Comparison of ENCODE assay signal across 9 mouse cellular contexts in genomic region chr4:33248915-33249314, GRCm38 (mm10). TPM values are rescaled to one million over a fixed set of nuclear protein-coding genes. Genes with fewer than 3 reads are reported as not detected.
A peak's percentile ranks its signal among the peaks of the same experiment; 100 is the strongest.
DNase-seq lines count a peak whose midpoint lies in the region; ATAC-seq and TF ChIP-seq lines count a peak whose summit lies in the region.
"Had no signal": no experiment of that assay in that cellular context is flagged by ENCODE, and none has a peak within 500 bp of the region (broad histone marks: within the 10 kb centered on the region; RNA-seq: fewer than 3 reads in every experiment).

No protein-coding gene starts in this region.

- peak overlapping the region; percentile 60 for H3K4me2 ChIP-seq in forebrain, embryonic 12.5 days

- TF ChIP-seq POLR2A in olfactory bulb, adult 2 months (IDR thresholded peaks at IDR 0.05; ENCODE audit: insufficient read depth, low read depth, low read length), result no peak

- intact Hi-C loops in gastrocnemius, adult 2 months (cut with DNase I), result loop anchor here (5.0 to 10.0 kb wide), 2 partner anchors 43 to 634 kb away; partner anchors contain the start of genes Casp8ap2 and Pnrc1

- no peak overlapping the region; the same call in 1 of the 2 replicates for H3K9ac ChIP-seq in ES-E14 (ENCODE audit: insufficient read depth, low read depth, low read length, poor library complexity, severe bottlenecking)
- H3K9ac ChIP-seq in forebrain, embryonic 12.5 days, result peak overlapping the region; percentile 94

- no peak for DNase-seq in gastrocnemius, adult 2 months
- no peak for DNase-seq in gastrocnemius, adult 18-20 months (ENCODE audit: low spot score)
- DNase-seq in ES-E14 (ENCODE audit: low read depth, low spot score), result no peak
- DNase-seq in kidney, postnatal 25 days, result peak; percentile 39 to 61

- H3K36me3 ChIP-seq in ES-E14 (ENCODE audit: control insufficient read depth, insufficient read depth, low read length, poor library complexity, severe bottlenecking), result peaks cover 3% of the 10 kb centered on the region
- H3K36me3 ChIP-seq in forebrain, embryonic 12.5 days (replicated peaks), result peaks cover 23% of the 10 kb centered on the region

- TF ChIP-seq CTCF in gastrocnemius, adult 2 months (IDR thresholded peaks at IDR 0.05), result peak; percentile 22; the same call in 1 of the 2 replicates
- no peak for TF ChIP-seq CTCF in olfactory bulb, adult 2 months (IDR thresholded peaks at IDR 0.05; ENCODE audit: insufficient read depth, low read depth, low read length)

- H3K27me3 ChIP-seq in forebrain, embryonic 12.5 days, result no peaks in the 10 kb centered on the region
- H3K27me3 ChIP-seq: Patski had no signal

- in situ Hi-C loops in ES-E14 (cut with MboI; ENCODE audit: low sequenced_read_pairs in 2 of 2, unreplicated experiment in 2 of 2), result no loop called here

- H3K4me1 ChIP-seq in ES-E14 (ENCODE audit: control insufficient read depth in 2 of 2, insufficient read depth in 2 of 2, low read length in 2 of 2, poor library complexity in 1 of 2), result peaks cover 7 to 8% of the 10 kb centered on the region in 2 experiments; a peak in 3 of 4 replicates
- peaks cover 21% of the 10 kb centered on the region for H3K4me1 ChIP-seq in forebrain, embryonic 12.5 days
- H3K4me1 ChIP-seq in olfactory bulb, adult 2 months (ENCODE audit: control insufficient read depth, insufficient read depth, low read length), result peaks cover 3% of the 10 kb centered on the region

- H3K4me3 ChIP-seq in gastrocnemius, adult 2 months, result peak overlapping the region; percentile 80
- H3K4me3 ChIP-seq in ES-E14 (ENCODE audit: insufficient read depth in 1 of 2, low read depth in 1 of 2, low read length in 2 of 2, poor library complexity in 1 of 2, severe bottlenecking in 1 of 2), result peak overlapping the region; percentile 14 to 65; a peak in 3 of 4 replicates
- peak overlapping the region; percentile 94 for H3K4me3 ChIP-seq in forebrain, embryonic 12.5 days (replicated peaks)
- H3K4me3 ChIP-seq in olfactory bulb, adult 2 months (ENCODE audit: insufficient read depth, low read depth, low read length), result peak overlapping the region; percentile 34

- H3K27ac ChIP-seq in gastrocnemius, adult 2 months, result peak overlapping the region; percentile 100
- H3K27ac ChIP-seq in ES-E14 (ENCODE audit: insufficient read depth, low read depth, low read length, poor library complexity, severe bottlenecking), result peak overlapping the region; percentile 52; the same call in 1 of the 2 replicates
- H3K27ac ChIP-seq in forebrain, embryonic 12.5 days, result peak overlapping the region; percentile 99
- H3K27ac ChIP-seq in olfactory bulb, adult 2 months (ENCODE audit: insufficient read depth, low read depth, low read length), result peak overlapping the region; percentile 39; the same call in 1 of the 2 replicates

- 2% methylated on average over 4 of the region's 4 CpGs for WGBS in forebrain, embryonic 12.5 days
- under 1% methylated on average over 4 of the region's 4 CpGs for WGBS in olfactory bulb, adult 2 months

- H3K9me3 ChIP-seq in ES-E14 (ENCODE audit: control insufficient read depth, insufficient read depth, low read depth, low read length), result no peaks in the 10 kb centered on the region
- no peaks in the 10 kb centered on the region for H3K9me3 ChIP-seq in forebrain, embryonic 12.5 days

- ATAC-seq in forebrain, embryonic 12.5 days (ENCODE audit: low FRiP score), result no peak
- ATAC-seq in megakaryocyte progenitor cell, adult 5-6 weeks (replicated peaks; ENCODE audit: poor library complexity), result no peak
- no peak for ATAC-seq in CD4-positive, CD25-positive, alpha-beta regulatory T cell, adult 4 months

TF ChIP-seq in ES-E14, 5 proteins besides CTCF, POLR2A, EP300 and RAD21:
- no peak for TF ChIP-seq ZNF384 (IDR thresholded peaks at IDR 0.05; ENCODE audit: low read depth, low read length)
- TF ChIP-seq ZC3H11A (IDR thresholded peaks at IDR 0.05; ENCODE audit: borderline replicate concordance, low read depth, low read length), result no peak
- no peak for TF ChIP-seq HCFC1 (IDR thresholded peaks at IDR 0.05; ENCODE audit: borderline replicate concordance, insufficient read depth, low read length)
- no peak for TF ChIP-seq CHD2 (IDR thresholded peaks at IDR 0.05; ENCODE audit: low read depth, low read length)
- no peak for TF ChIP-seq MAFK (IDR thresholded peaks at IDR 0.05; ENCODE audit: insufficient read depth, low read depth, low read length)

RNA-seq across cellular contexts. Expression of gene Srsf12, which starts 40.1 kb away (rescaled TPM):
- not detected for total RNA-seq in gastrocnemius, adult 2 months (2021)
- total RNA-seq in gastrocnemius, adult 18-20 months (2021), result not detected
- 1.6 and 2.9 TPM in 2 replicates for total RNA-seq in ES-E14 (2012; rRNA removed)
- polyA plus RNA-seq in forebrain, embryonic 12.5 days (2016; fragmentation: Nextera tagmentation; extraction: Ambion mirVana), result 10.2 and 11.6 TPM in 2 replicates
- polyA plus RNA-seq in olfactory bulb, adult 2 months (2012; ENCODE audit: insufficient read depth, insufficient read length, low replicate concordance, missing spikeins), result not detected in 2 replicates
- total RNA-seq in megakaryocyte progenitor cell, adult 5-6 weeks (2015), result not detected in 2 replicates
- not detected in 2 replicates for total RNA-seq in megakaryocyte progenitor cell, adult 5-6 weeks (2017)
- 1 to 10 TPM; 3.5 to 4.2 TPM for polyA plus RNA-seq in CD4-positive, CD25-positive, alpha-beta regulatory T cell, adult 4 months (2017; shearing (Covaris generic))

RNA-seq across cellular contexts. Expression of gene Pnrc1, which starts 41.0 kb away (rescaled TPM):
- 100 to 1,000 TPM; 267 to 279 TPM for total RNA-seq in gastrocnemius, adult 2 months (2021)
- 100 to 1,000 TPM; 317 to 358 TPM for total RNA-seq in gastrocnemius, adult 18-20 months (2021)
- 25.8 and 26.7 TPM in 2 replicates for total RNA-seq in ES-E14 (2012; rRNA removed)
- 95.5 and 99.5 TPM in 2 replicates for polyA plus RNA-seq in forebrain, embryonic 12.5 days (2016; fragmentation: Nextera tagmentation; extraction: Ambion mirVana)
- polyA plus RNA-seq in olfactory bulb, adult 2 months (2012; ENCODE audit: insufficient read depth, insufficient read length, low replicate concordance, missing spikeins), result not detected in 2 replicates
- 155 and 182 TPM in 2 replicates for total RNA-seq in megakaryocyte progenitor cell, adult 5-6 weeks (2015)
- total RNA-seq in megakaryocyte progenitor cell, adult 5-6 weeks (2017), result 91.2 and 96.2 TPM in 2 replicates
- polyA plus RNA-seq in CD4-positive, CD25-positive, alpha-beta regulatory T cell, adult 4 months (2017; shearing (Covaris generic)), result 100 to 1,000 TPM in 1 of 2 experiments, 10 to 100 TPM in 1; 64.6 to 103 TPM

RNA-seq across cellular contexts. Expression of gene Pm20d2, which starts 59.4 kb away (rescaled TPM):
- 10 to 100 TPM; 36.2 to 52.3 TPM for total RNA-seq in gastrocnemius, adult 2 months (2021)
- 10 to 100 TPM; 32.8 to 47.4 TPM for total RNA-seq in gastrocnemius, adult 18-20 months (2021)
- 2.0 and 2.1 TPM in 2 replicates for total RNA-seq in ES-E14 (2012; rRNA removed)
- 1.8 and 2.3 TPM in 2 replicates for polyA plus RNA-seq in forebrain, embryonic 12.5 days (2016; fragmentation: Nextera tagmentation; extraction: Ambion mirVana)
- not detected in 2 replicates for polyA plus RNA-seq in olfactory bulb, adult 2 months (2012; ENCODE audit: insufficient read depth, insufficient read length, low replicate concordance, missing spikeins)
- total RNA-seq in megakaryocyte progenitor cell, adult 5-6 weeks (2015), result 0.24 and 0.47 TPM in 2 replicates
- total RNA-seq in megakaryocyte progenitor cell, adult 5-6 weeks (2017), result 0.37 TPM in 1 of 2 replicates, not detected in the other
- not detected for polyA plus RNA-seq in CD4-positive, CD25-positive, alpha-beta regulatory T cell, adult 4 months (2017; shearing (Covaris generic))

Comparison
In these comparisons a context has a peak if more than half of its experiments do, and no peak if none do; other contexts are left out.
1. DNase-seq: peak in kidney, postnatal 25 days (2 of 2); none in gastrocnemius, adult 2 months (single experiment), gastrocnemius, adult 18-20 months (single experiment) and ES-E14 (single experiment).
2. H3K27ac ChIP-seq: peak in every context shown above with its lines; median percentile 100 in gastrocnemius, adult 2 months; 99 in forebrain, embryonic 12.5 days; 52 in ES-E14; 39 in olfactory bulb, adult 2 months.
3. H3K4me3 ChIP-seq: peak in every context shown above with its lines; median percentile 94 in forebrain, embryonic 12.5 days; 80 in gastrocnemius, adult 2 months; 40 in ES-E14; 34 in olfactory bulb, adult 2 months.
4. RNA of gene Pm20d2, which starts 59.4 kb away (total RNA-seq): 36.2 to 52.3 TPM in gastrocnemius, adult 2 months and 32.8 to 47.4 TPM in gastrocnemius, adult 18-20 months; 2.0 to 2.1 TPM in ES-E14 and 0.24 to 0.47 TPM in megakaryocyte progenitor cell, adult 5-6 weeks; every median in the first group is over 10 times any median in the second.